Mouse (Mus musculus) mouse trophoblast stem cell (cell line): ENCODE results near the gene Arhgap19.
"Not testable (repeated sequence)": the region's sequence is repeated elsewhere in the genome, so short reads cannot be mapped to it uniquely, and the experiment has no call there.

Source experiments
- in situ Hi-C, 2 experiments: fragments of 300-500 bp; cut with MseI, MboI; formaldehyde crosslinking; loops; 2 replicates in 1 of 2; 3 replicates in 1 of 2; pipeline ENCODE4 v1.15.1; 2025

Arhgap19 gene

DNA sequence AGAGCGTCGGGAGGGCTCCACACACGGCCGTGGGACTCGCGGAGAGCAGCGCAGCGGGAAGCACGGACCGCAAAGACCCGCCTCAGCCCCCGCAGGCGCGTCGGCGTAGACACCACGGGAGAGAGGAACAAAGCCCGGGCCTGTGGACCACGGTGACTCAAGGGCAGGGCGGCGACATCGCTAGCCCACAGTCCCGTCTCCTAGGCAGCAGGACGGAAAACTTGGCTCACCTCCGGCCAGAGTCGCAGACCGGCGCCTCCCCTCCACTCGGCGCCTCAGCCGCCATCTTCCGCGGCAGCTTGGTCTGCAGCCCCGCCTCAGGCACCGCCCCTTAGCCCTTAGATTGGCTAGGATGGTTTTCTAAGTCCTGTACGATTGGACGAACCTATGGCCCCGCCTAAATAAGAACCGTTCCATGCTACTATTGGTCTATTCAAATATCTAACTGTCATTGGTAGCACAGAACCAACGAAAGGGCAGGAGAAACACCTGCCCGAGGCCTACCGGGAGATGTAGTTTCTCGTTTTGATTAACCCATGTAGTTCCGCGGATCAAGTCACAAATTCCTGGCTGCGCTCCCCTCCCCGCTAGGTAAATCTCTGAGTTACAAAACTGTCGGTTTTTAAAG lies at the start of gene Arhgap19:
Gene Arhgap19 (minus strand): TSS at position 306 of the 628 bp plus-strand sequence.
- in situ Hi-C loops = no loop called here

- in situ Hi-C loops = no loop called here
Observed at GRCm38 (mm10) chr19:41850719-41851543, 49.1 kb upstream of the Arhgap19 start.

- in situ Hi-C loops = no loop called here
Observed at GRCm38 (mm10) chr19:41850021-41850718, 48.3 kb upstream of the Arhgap19 start.

GRCm38 (mm10) chr19:41847992-41848851 lies 46.4 kb upstream of the Arhgap19 start, which contains the start of gene Frat2:
Gene Frat2, minus strand, starts transcription at chr19:41848132.
- in situ Hi-C loops = no loop called here

DNA sequence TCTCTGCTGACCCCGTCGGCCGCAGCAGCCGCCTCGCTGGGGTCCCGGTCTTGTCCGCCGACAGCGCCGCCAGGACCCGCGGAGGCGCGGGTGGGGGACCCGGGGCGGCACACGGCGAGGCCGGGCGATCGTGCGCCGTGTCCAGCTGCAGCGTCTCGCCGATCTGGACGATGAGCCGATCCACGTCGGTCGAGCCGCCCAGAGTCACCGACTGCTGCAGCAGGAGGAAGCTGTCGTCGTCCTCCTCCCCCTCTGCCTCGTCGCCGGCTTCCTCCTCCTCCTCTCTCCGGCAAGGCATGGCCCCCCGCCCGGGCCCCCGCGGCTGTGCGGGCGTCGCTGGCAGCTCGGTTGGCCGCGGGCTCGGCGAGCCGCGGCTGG lies 45.8 kb upstream of the Arhgap19 start:
- in situ Hi-C loops = not testable (repeated sequence)

GRCm38 (mm10) chr19:41847091-41847581 lies 45.3 kb upstream of the Arhgap19 start:
- in situ Hi-C loops = no loop called here

GRCm38 (mm10) chr19:41846366-41847090 lies 44.7 kb upstream of the Arhgap19 start:
- in situ Hi-C loops = no loop called here

DNA sequence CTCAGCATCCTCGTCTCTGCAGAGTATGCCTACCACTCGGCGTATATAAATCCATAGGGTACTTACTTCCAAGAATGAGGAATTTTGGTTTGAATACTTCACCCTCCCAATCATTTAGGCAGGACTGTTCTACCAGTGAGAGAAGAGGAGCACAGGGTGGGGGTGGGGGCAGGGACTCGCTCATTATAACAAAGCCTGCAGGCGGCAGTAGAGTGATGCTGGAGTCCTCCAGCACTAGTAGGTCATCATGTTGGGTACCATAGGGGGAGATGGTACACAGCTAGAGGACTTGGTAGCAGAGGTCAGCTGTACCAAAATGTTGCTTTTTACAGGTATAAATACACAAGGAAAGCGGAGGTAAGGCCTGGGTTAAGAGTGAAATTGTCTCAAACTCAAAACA lies 42.5 kb upstream of the Arhgap19 start:
- in situ Hi-C loops = no loop called here

- in situ Hi-C loops = no loop called here
Observed at GRCm38 (mm10) chr19:41842706-41843105, 40.9 kb upstream of the Arhgap19 start.

DNA sequence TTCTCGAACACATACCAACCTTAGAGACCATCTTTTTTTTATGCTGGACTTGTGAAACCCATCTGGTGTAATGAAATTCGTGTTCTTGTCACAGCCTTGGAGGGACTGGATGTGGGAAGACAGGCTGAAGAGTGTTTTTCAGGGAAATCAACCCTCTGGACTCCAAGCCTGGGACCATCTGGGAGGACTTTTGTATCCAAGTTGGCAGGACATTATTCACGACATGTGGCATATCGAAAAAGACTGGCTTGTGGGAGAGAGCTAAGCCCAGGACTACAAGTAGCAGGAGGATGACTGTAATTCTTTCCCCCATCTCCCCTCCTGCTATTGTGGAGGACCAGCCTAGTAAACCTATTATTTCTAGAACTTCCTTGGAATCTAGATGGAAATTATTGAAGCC lies 40.3 kb upstream of the Arhgap19 start:
- in situ Hi-C loops = no loop called here

DNA sequence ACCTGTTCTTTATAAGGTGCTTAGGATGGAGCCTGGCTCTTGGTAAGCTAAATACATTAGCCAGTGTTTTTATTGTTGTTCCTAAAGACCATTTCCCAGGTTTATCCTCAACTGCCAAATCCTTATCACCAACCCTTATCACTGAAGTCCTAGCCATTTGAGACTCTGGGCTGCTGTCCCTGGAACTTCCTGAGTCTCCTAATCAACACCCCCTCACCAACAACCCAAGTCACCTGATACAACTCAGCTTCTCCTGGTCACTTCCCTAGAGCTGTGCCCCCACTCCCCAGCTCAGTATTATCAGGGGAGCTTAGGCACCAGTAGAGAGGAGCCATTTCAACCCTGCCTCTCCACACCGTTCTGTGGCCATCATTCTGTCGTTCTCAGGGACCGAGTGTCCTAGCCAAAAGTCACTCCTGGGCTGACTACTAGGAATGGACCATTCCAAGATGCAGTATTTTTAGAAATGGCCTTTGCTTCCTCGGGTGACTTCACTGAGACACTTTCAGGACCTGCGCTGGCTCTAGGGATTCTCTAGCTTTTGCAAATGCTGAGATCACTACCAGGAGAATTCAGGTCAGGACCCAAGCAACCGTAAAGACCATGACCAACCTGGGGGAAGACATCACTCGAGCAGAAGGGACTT lies 39.4 kb upstream of the Arhgap19 start:
- in situ Hi-C loops = no loop called here

DNA sequence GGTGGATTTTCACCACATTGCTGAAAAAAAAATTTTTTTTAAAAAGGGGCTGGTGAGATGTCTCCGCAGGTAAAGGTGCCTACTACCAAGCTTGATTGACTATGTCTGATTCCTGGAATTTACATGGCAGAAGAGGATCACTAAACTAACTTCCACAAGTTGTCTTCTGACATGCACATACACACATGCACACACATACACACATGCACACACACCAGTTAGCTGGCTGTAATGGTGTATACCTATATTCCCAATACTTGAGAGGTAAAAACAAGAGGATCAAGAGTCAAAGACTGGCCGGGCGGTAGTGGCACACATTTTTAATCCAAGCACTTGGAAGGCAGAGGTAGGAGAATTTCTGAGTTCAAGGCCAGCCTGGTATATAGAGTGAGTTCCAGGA lies 37.8 kb upstream of the Arhgap19 start:
- in situ Hi-C loops = no loop called here

DNA sequence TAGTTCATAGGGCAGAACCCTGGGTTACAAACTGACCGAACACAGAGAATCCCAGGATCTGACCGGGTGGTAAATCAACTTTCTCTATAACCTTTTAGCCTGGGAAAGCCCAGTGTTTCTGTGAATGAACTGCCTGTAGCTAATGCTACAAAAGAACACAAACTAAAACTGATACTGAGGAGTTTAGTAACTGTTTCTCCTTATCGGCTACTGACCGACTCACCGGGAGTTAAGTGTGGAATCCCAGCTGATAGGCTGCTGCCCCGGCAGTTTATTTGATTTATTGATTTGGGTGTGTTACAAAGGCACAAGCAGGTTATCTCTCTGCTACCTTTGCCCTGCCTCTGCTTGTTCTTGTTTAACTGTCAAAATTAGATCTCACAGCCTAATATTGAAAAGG lies 37.0 kb upstream of the Arhgap19 start:
- in situ Hi-C loops = no loop called here

DNA sequence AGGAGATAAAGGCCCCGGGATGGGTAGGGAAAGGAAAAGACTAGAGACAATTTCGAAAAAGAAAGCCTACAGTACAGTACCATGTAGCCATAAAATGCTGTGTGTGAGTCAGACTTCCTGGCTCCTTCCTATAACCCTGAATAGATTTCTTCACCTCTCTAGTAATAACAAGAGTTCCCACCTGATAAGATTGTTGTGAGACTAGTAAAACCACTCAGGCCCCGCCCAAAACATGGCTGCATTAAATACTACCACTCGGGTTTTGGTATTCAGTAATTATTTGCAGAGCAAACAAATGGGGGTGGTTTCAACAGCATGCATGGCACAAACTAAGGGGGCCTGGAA lies 36.0 kb upstream of the Arhgap19 start:
- in situ Hi-C loops = no loop called here

DNA sequence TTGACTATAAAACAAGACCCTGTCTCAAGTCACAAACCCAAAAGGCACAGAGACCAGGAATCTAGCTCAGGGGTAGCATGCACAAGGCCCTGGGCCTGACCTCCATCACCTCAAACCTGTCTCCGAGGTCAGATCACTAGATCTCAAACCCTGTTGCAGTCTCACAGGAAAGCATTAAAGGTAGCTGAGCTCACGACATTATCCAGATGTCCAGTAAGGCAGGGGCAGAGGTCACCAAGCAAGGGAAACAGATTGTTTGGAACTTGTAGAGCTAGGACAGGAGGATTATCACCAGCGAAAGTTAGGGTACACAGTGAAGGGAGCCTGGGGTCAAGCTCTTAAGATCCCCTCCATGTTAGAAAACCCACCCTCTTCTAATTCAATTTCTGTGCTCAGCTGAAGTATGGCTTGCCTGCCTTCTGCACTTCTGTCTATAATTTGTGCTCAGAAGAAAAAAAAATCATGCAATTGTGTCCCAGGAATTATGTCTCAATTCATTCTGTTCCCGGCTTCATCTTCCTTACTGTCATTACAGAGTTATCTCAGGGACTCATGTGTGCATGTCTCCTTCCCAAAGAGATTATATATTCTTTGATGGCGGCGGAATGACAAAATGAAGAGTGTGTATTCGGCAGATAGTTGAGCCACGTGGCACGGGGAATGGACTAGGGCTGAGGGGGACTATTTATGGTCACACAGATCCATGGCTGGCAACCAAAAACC lies 35.5 kb upstream of the Arhgap19 start:
- in situ Hi-C loops = no loop called here

DNA sequence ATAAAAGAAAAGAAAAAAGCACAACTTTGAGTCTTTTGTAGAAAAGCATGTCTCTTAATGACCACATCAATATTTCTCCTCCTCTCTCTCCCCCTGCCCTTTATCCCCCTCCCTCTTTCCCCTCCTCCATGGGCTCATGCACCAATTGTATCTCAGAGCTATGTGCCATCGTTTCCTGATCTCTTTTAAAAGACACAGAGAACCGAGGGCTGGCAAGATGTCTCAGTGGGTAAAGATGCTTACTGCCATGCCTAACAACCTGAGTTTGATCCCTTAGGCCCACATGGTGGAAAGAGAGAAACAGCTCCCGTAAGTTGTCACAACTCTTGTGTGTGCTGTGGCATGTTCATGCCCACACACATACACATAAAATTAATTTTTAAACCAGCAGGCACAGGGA lies 34.9 kb upstream of the Arhgap19 start:
- in situ Hi-C loops = no loop called here

- in situ Hi-C loops = no loop called here
Observed at GRCm38 (mm10) chr19:41835816-41836215, 34.0 kb upstream of the Arhgap19 start.

GRCm38 (mm10) chr19:41835407-41835806 lies 33.6 kb upstream of the Arhgap19 start:
- in situ Hi-C loops = no loop called here

DNA sequence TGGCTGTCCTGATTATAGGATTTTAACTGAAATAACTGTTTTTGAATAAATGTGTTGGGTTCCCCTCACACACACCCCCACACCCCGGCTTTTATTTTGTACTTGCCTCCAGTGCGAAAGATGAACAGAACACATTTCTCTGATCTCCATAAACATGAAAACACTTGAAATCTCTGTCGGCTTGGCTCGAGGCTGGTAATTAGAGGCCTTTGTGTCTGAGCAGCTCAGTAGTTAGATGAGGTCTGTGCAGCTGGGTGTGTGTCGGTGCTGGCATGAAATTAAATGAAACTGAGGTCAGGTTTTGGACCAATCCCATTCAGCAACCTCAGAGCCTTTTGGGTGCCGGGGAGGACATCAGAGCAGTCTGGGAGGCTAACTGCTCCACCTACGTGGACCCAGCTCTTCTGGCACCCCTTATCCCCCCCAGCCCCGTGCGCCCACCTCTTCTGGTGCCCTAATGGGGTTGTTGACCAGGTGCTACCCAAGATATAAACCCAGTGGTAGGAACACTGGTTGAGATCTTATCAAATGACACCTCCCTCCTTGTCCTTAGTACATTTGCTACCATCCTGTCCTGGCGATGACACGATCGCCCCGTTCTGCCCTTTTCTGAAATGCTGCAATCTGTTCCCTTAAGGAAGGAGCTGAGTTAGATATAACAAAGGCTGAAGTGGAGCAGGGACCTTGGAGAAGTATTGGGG lies 30.8 kb upstream of the Arhgap19 start:
- in situ Hi-C loops = no loop called here
